Mouse (Mus musculus): ENCODE results near the gene Tdrd9.

Tdrd9 gene

GRCm38 (mm10) chr12:111963339-111963738, 8.0 kb upstream of the Tdrd9 start:
- no peak for DNase-seq

GRCm38 (mm10) chr12:111966683-111967173, 4.6 kb upstream of the Tdrd9 start, which contains the start of gene Atp5mpl:
Gene Atp5mpl, minus strand, starts transcription at chr12:111966977.
- DNase-seq: peak; percentile 96 to 98

- no peak for DNase-seq
Observed at GRCm38 (mm10) chr12:111970085-111970484, 1.3 kb upstream of the Tdrd9 start.

GRCm38 (mm10) chr12:111972504-111972903, 1.1 kb downstream of the Tdrd9 start:
- no peak for DNase-seq

- DNase-seq: no peak
Observed at GRCm38 (mm10) chr12:111974578-111974977, 3.2 kb downstream of the Tdrd9 start.

- DNase-seq: peak in 1 of 2 experiments; percentile 34
Observed at GRCm38 (mm10) chr12:111977138-111977537, 5.8 kb downstream of the Tdrd9 start.

GRCm38 (mm10) chr12:111978274-111978673, 6.9 kb downstream of the Tdrd9 start:
- no peak for DNase-seq

GRCm38 (mm10) chr12:111980887-111981367, 9.6 kb downstream of the Tdrd9 start, which contains the start of gene Rd3l:
Gene Rd3l, minus strand, starts transcription at chr12:111981317.
- no peak for DNase-seq

GRCm38 (mm10) chr12:111981831-111982230, 10.5 kb downstream of the Tdrd9 start:
- DNase-seq: no peak

- no peak for DNase-seq
Observed at GRCm38 (mm10) chr12:111983165-111983564, 11.8 kb downstream of the Tdrd9 start.

GRCm38 (mm10) chr12:111986756-111987155, 15.4 kb downstream of the Tdrd9 start:
- DNase-seq: no peak

GRCm38 (mm10) chr12:111992626-111993025, 21.3 kb downstream of the Tdrd9 start:
- no peak for DNase-seq

GRCm38 (mm10) chr12:111995161-111995560, 23.8 kb downstream of the Tdrd9 start:
- DNase-seq: no peak

GRCm38 (mm10) chr12:111999735-112000134, 28.4 kb downstream of the Tdrd9 start:
- no peak for DNase-seq

- peak; percentile 44 to 75 for DNase-seq
Observed at GRCm38 (mm10) chr12:112001223-112001622, 29.9 kb downstream of the Tdrd9 start.

- no peak for DNase-seq
Observed at GRCm38 (mm10) chr12:112012511-112013270, 41.3 kb downstream of the Tdrd9 start.

- no peak for DNase-seq
Observed at GRCm38 (mm10) chr12:112013271-112013801, 42.0 kb downstream of the Tdrd9 start.

- no peak for DNase-seq
Observed at GRCm38 (mm10) chr12:112016346-112016745, 45.0 kb downstream of the Tdrd9 start.

- no peak for DNase-seq
Observed at GRCm38 (mm10) chr12:112023306-112023705, 51.9 kb downstream of the Tdrd9 start.

GRCm38 (mm10) chr12:112024581-112025310, 53.4 kb downstream of the Tdrd9 start:
- DNase-seq: no peak

- DNase-seq: no peak
Observed at GRCm38 (mm10) chr12:112025457-112025856, 54.1 kb downstream of the Tdrd9 start.

- DNase-seq: no peak
Observed at GRCm38 (mm10) chr12:112025907-112026645, 54.7 kb downstream of the Tdrd9 start.

- DNase-seq: no peak
Observed at GRCm38 (mm10) chr12:112027408-112027807, 56.0 kb downstream of the Tdrd9 start.
